Mouse (Mus musculus) megakaryocyte-erythroid progenitor cell, adult 5-6 weeks (primary cell): Measurements from ENCODE around the gene Tbce. TPM values are rescaled to one million over a fixed set of nuclear protein-coding genes. Genes with fewer than 3 reads are reported as not detected.
A peak's percentile ranks its signal among the peaks of the same experiment; 100 is the strongest.
"Not testable (repeated sequence)": the region's sequence is repeated elsewhere in the genome, so short reads cannot be mapped to it uniquely, and the experiment has no call there.

Source experiments
- ATAC-seq: replicated peaks from 2 replicates; pipeline ENCODE4 v1.8.0; 2016; ENCODE audit warnings: mild to moderate bottlenecking, inconsistent platforms; ENCODE audit not compliant: severe bottlenecking, poor library complexity, low FRiP score, low TSS enrichment
- total RNA-seq, 2 experiments: library from RNA; stranded (forward) in 1 of 2; stranded (reverse) in 1 of 2; fragments of 200-1000, 215-1000 nt in 1 of 2; fragments of >200 nt in 1 of 2; fragmentation: Nextera tagmentation in 1 of 2; gene quantifications; 2 replicates each; pipeline ENCODE4 v1.2.3; 2014 to 2017

The Tbce gene
- total RNA-seq, 2 experiments from 2014 or later = 58.8 to 112 TPM

DNA sequence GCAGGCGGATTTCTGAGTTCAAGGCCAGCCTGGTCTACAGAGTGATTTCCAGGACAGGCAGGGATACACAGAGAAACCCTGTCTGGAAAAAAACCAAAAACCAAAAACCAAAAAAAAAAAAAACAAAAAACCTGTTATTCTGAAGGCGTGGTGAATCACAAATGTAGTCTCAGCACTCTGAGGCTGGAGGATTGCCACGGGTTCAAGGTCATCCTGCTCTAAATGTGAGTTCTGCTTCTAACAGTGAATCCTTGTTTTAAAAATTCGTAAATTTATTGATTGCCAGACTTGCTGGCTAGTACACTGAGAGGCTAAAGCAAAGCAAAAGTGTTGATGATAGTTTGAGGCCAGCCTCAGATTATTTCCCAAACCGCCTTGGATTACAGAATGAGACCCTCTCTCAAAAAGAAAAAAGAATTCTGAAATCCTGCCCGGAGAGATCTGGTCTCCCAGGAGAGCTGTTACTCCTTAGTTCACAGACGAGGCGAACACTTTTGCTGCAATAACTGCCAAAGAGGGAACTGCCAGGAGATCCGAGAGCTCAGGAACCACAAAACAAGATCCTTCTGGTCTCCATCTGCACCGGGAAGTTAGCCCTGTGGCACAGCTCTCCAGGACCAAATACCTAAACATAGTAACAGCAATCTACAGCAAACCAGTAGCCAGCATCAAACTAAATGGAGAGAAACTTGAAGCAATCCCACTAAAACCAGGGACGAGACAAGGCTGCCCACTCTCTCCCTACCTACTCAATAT, 3.4 kb downstream of the Tbce start:
- no peak for ATAC-seq

DNA sequence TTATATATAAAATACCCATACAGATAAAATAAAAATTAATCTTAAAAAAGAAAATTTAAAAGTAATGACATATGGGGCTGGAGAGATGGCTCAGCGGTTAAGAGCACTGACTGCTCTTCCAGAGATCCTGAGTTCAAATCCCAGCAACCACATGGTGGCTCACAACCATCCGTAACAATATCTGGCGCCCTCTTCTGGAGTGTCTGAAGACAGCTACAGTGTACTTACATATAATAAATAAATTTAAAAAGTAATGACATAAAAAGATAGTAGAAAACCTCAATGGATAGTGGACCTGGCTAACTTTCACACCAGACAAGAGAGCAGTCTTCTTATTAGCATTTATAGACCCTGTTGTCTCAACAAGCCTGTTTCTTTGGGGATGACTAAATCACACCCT, 4.1 kb downstream of the Tbce start:
- ATAC-seq = not testable (repeated sequence)

DNA sequence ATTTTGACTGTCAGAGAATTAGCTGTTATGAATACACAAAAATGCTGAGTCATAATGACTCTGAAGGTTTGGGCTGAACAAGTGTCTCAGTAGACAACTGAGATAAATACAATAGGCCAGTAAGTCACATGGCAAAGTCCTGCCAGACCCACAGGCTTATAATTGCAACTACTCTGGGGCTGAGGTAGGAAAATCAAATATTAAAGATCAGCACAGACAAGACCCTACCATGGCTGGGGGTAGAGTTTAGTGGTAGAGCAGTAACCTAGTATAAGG, 5.4 kb downstream of the Tbce start:
- ATAC-seq = peak; percentile 77

DNA sequence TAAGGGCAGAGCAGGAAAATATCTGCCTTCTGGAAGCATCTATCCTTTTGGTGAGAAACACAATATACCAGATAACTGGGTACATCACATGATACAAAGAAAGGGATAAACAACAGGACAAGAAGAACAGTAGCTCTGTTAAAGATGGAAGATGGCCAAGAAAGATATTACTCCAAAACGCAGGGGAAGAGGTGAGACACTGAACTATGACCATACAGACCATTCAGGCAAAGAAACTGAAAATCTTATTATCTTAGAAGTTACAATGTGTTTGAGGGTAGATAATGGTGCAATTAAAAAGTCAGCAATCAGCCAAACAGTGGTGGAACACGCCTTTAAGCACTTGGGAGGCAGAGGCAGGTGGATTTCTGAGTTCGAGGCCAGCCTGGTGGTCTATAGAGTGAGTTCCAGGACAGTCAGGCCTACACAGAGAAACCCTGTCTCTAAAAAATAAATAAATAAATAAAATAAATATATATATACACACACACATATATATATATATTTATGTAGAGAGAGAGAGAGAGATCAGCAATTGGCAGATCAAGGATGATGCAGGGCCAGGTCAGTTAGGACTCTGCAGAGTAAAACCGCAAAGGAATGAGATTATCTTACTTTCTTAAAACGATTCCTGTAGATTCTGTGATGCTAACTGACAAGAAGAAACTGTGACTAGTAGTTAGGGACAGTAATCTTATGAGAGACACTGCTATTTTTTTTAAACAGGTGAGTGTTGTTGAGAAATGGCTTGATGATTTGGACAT, 5.9 kb downstream of the Tbce start:
- ATAC-seq = peak; percentile 82

DNA sequence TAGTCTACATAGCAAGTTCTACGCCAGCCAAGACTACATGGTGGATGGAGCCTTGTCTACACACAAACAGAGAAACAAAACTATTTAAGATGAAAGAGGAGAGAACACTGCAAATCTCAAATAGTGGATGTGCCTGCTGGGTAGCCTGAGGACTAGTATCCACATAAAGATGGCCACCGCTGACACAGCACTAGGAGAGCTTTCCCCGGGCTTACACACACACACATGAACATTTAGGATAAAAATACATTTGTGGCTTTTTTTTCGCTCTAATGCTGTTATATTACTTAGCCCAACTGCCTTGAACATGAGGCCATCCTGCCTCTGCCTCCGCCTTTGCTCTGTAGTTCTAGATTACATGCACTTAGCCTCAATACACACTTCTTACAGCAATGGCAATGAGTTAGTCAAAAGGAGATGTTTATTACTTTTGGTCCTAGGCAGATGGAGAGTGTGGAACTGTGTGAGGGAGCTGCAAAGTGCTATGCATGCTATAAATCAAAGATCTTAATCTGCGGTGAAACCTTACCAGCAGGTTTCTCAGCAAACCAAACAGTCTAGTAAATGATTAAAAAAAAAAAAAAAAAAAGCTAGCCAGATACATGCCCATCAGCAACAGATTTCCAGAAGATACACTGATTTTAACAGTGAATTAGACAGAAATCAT, 13.2 kb downstream of the Tbce start:
- ATAC-seq = peak; percentile 54; the same call in 1 of the 2 replicates

DNA sequence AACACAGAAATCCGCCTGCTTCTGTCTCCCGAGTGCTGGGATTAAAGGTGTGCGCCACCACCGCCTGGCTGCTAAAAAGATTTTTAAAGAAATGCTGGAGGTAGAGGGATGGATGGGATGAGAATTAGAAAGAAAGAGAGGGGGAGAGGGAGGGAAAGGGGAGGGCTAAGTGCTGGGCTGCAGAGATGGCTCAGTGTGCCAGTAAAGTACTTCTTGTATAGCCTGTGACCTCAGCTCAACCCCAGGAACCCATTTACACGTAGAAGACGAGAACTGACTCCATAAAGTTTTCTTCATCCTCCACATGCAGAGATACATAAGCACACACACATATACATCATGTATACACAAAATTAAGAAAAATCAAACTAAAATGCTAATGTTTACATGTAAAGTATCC, 13.9 kb downstream of the Tbce start:
- no peak for ATAC-seq

DNA sequence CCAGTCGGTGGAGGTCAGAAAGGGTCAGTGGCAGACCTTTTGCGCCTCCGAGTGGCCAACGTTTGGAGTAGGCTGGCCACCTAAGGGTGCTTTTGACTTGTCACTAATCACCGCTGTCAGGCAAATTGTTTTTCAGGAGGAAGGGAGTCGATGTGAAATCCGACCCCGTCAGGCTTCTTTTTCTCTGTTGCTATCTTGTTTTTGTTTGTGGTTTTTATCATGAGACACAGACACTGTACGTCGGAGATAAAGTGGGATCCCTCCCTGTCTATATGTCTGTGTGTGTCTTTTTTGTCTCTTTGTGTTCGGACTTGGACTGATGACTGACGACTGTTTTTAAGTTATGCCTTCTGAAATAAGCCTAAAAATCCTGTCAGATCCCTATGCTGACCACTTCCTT, 18.0 kb downstream of the Tbce start:
- ATAC-seq = 0 out of 2 replicates have a peak, but pooled peaks have one; percentile 56

DNA sequence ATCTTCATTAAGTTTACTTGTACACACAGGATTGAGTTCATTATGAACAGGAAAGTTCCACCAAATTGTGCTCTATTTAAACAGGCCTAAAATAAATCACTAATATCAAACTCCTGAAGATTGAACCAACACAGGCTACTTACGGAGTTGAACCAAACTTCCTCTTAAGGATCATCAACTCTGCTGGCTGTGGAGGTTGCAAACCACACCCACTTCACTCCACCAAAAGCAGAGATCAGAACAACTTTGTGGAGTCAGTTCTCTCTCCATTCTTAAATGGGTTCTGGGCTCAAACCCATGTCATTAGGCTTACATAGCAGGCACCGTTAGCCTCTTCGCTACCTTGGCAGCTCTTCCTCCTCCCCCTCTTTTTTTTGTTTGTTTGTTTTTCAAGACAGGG, 20.6 kb downstream of the Tbce start:
- peak; percentile 15; the same call in 1 of the 2 replicates for ATAC-seq

DNA sequence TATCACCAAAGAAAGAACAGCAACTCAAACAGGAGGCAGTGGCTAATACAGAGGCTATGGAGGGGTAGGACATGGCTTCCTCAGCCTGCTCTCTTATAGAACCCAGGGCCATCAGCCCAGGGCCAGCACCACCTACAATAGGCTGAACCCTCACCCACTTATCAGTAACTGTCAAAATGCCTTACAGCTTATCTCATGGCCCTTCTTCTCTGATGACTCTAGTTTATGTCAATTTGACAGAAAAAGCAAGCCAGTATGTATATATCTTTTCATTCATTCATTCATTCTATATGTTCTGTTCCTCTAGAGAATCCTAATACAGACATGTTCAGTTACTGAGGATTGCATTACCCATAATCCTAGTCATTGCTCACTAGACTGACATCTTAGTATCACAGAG, 21.2 kb downstream of the Tbce start:
- peak; percentile 68 for ATAC-seq

DNA sequence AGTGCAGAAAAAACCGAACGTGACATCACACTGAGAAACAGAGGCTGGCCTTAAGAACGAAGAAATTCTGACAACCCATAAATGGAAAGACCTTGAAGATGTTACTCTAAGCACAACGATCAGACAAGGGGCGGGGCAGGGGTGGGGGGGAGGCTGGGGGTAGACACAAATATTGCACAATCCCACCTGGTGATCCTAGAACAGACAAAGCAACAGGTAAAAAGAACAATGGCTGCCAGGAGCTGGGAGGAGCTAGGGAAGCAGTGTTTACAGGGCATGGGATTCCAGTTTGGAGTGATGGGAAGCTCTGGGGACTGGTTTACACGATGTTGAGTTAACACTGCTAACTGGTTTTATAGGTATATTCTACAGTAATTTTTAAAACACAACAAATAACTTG, 23.8 kb downstream of the Tbce start:
- ATAC-seq = no peak

DNA sequence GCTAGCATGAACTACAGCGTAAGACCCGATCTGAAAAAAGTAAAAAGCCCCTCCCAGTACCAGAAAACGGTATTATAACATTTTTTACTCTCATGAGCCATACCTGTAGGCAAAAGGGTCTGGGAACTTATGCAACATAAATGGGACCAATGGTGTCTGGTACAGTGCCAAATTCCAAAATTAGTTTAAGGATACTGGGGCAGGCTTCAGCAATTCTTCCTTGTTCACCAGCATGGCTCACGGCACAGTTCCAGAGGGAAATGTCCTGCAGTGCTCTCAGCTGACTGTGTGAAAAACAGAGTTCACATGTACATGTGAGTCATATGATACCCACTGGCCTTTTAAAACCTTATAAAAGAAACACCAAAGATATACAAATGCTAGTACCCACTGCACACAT, 24.9 kb downstream of the Tbce start:
- ATAC-seq = no peak

DNA sequence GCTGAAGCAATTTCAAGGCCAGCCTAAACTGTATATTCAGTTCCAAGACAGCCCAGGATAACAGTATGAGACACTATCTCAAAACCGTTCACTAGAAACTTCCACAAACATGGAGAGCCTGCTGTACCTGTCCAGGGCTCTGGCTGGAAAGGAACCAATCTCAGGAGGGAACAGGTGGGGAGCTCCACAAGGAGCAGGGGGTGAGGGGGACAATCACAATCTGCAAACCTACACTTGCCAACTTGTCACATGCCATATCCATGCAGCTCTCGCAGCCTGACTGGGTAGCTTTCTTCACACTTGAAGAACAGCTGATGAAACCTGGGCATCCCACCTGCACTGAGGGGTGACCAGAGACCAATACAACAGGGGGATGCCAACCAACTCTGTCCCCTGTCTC, 25.4 kb downstream of the Tbce start:
- no peak for ATAC-seq

DNA sequence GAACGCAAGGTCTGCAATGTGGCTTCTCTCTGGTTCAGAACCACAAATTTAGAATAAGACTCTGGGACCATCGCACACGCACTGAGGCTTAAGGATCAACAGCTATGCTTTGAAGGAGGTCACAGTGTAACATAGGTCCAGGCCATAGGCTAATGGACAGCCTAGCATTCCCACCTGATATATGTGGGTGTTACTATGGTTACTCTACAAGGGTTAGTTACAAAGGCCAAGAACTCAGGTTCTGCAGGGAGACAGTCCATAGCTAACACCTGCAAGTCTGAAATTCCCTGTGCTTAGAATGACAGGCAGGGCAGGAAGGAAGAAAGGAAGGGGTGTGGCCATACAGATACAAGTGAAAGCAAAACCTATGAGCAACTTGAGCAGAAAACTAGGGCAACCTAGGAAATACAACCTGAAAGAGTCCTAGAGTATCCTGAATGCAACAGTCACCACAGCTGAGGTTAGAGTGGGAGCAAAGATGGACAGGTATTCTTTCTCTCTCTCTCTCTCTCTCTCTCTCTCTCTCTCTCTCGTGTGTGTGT, 27.9 kb downstream of the Tbce start:
- ATAC-seq = peak; percentile 45; the same call in 1 of the 2 replicates

DNA sequence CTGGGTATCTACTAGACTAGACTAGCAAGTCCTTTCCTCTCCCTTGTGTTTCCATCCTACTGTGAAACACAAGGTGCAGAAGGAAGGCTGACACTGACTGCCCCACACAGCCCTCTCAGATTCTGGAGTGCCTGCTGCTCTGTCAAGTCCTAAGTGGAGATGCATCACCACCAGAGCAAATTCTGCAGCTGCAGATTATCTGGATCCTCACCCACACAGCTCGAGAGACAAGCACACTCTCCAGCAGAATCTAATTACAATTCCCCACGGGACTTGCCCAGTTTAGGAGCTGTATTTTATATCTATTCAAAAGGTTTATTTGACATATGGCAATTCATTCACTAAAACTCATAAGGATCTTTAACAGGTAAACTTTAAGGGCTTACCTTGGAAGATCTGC, 33.4 kb downstream of the Tbce start:
- ATAC-seq = 0 out of 2 replicates have a peak, but pooled peaks have one; percentile 20

DNA sequence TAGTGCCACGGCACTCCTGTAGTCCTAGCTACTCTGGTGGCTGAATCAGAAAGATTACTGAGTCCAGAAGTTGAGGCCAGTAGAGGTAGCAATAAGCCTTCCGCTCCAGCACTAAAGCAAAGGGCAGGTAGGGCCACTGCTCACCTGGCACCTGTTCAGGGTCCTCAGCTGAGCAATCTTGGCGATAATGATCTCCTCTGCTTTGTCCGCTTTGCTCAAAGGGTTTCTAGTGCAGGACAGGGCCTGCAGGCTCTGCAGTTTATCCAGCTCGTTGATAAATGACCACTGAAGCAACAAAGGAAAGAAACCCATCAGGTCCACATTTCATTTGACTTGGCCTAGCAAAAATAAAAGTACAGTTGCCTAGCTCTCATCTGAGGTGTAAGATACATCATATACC, 34.4 kb downstream of the Tbce start:
- no peak for ATAC-seq

DNA sequence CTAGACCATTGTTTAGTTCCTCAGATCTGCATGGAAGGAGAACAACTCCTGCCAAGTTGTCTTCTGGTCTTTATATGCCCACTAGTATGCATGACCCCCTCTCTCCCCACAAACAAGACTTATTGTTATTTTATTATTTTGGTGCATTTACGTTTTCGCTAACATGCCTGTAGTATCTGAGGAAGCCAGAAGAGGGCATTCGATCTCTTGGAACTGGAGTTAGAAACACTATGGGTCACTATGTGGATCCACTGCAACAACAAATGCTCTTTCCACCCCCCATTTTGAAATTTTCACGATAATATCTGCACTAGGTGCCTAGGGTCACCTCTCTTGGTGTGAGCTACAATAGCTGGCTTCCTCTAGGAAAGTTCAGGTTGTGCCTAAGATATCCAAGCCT, 35.4 kb downstream of the Tbce start:
- peak; percentile 53 for ATAC-seq

DNA sequence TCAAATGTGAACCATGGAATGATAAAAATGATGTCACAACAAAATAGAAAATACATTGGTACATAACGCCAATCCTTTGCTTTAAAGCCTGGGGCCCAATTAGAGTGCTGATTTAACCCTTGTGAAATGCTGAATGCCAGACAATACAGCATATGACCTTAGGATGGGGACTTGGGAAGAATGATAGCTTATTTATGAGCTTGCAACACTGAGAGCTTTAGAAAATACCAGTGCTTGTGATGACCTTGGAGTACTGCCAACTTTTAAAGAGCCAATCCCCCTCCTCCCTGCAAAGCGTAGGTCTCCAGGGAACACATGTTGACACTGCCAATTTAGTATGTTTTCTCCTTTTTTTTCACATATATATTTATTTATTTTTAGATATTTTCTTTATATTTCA, 36.7 kb downstream of the Tbce start:
- no peak for ATAC-seq

DNA sequence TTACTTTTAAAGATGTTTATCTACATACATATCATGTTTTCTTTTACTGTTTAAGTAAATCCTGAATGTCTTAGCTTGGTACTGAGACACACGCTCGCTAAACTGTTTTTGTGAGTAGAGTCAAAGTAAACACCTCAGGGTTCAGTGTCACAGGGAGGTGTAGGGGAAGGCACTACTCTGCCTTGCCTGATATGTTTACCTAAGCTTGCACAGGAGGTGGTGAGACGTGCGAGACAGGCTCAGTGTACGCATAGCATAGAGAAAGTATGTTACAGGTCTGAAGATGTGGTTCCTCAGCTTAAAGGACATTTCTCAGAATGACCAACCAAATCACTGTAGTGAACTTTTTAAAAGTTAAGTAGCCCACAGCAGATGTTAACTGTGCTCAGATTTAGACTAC, 42.0 kb downstream of the Tbce start:
- no peak for ATAC-seq

DNA sequence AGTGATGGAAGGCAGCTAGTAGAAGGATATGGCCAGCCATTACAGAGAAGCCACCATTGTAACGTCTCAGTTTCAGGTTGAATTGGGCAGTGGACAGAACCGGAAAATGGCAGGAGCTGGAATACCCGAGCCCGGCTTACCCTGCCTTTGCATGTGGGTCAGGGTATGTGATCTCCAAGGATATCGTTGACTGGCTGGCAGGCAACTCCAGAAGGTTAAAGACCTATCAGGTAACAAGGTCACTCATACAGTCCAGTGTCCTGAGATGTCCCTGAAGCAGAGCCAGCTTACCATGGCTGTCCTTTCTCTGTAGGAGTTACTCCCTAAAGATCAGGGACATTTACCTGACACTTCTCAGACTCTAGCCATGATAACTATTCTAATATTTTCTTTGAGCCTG, 44.4 kb downstream of the Tbce start:
- no peak for ATAC-seq

DNA sequence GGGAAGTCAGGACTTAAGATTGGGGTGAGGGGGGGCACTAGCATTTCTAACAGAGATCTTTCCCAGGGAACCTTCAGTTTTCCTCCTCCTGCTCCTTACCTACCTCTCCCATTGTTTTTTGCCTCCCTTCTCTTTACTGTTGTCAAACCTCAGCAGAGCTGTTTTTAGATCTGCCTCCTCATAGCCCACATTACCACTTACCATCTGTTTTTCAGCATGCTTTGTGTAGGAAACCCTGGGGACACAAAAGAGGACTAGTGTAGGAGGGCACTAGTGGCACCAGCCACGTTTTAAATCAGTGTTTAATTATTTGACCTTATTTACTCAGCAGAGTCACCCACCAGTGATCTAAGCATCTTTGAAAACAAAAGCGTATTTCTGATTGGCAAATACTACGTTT, 46.4 kb downstream of the Tbce start:
- no peak for ATAC-seq
